Mouse (Mus musculus): ENCODE measurements around the gene Cep126. TPM values are rescaled to one million over a fixed set of nuclear protein-coding genes. Genes with fewer than 3 reads are reported as not detected.

Gene Cep126
- polyA plus RNA-seq (2016; fragmentation: Nextera tagmentation; extraction: Ambion mirVana), result 2.7 and 3.1 TPM in 2 replicates

GRCm38 (mm10) chr9:8134117-8134574, at the start of gene Cep126:
Cep126 (minus strand) TSS chr9:8134294.
- Histone ChIP-seq H3K9me3 (no peaks in the 10 kb centered on the region), H3K27ac (peak within 1 kb of the TSS; percentile 87), H3K4me1 (peaks cover 10% of the 10 kb centered on the region), H3K4me3 (peak within 1 kb of the TSS; percentile 83), H3K27me3 (ENCODE audit: poor library complexity, severe bottlenecking) (peaks cover 8% of the 10 kb centered on the region), H3K36me3 (replicated peaks) (no peaks in the 10 kb centered on the region)
- WGBS, result under 1% methylated on average over 71 of the region's 72 CpGs
- DNase-seq (ENCODE audit: extremely low spot score, low spot score), result peak; percentile 90

GRCm38 (mm10) chr9:8179554-8179953, 45.5 kb upstream of the Cep126 start:
- 92% methylated on average over 3 of the region's 3 CpGs for WGBS
- Histone ChIP-seq H3K27me3 (ENCODE audit: poor library complexity, severe bottlenecking) (no peaks in the 10 kb centered on the region), H3K9me3 (no peaks in the 10 kb centered on the region), H3K36me3 (replicated peaks) (no peaks in the 10 kb centered on the region), H3K4me3 (no peak overlapping the region), H3K4me1 (no peaks in the 10 kb centered on the region), H3K27ac (no peak overlapping the region)
- DNase-seq (ENCODE audit: extremely low spot score, low spot score), result no peak

DNA sequence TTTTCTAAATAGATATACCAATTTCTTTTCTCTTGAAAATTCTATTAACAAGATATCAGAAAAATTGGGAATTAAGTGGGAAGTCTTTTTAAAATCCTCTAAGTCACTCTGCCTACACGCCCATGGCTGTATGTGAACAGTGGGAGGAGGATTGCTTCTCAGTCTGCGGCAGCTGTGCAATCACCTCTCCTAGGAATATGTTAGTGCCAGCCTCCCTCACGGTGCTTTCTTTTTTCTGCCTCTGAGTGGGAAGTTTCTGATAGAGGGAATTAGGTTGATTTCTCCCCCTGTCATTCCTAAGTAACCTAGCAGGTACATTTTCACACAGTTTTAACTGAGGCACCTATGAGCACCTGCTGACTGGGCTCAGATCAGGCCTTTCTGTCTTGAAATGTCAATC, 43.0 kb upstream of the Cep126 start:
- H3K27me3 ChIP-seq (ENCODE audit: poor library complexity, severe bottlenecking), result no peaks in the 10 kb centered on the region
- no peaks in the 10 kb centered on the region for H3K36me3 ChIP-seq (replicated peaks)
- 87% methylated on average over 3 of the region's 3 CpGs for WGBS
- no peak overlapping the region for H3K27ac ChIP-seq
- H3K4me1 ChIP-seq, result no peaks in the 10 kb centered on the region
- no peak overlapping the region for H3K4me3 ChIP-seq
- no peaks in the 10 kb centered on the region for H3K9me3 ChIP-seq
- DNase-seq (ENCODE audit: extremely low spot score, low spot score), result no peak

- Histone ChIP-seq H3K4me1 (no peaks in the 10 kb centered on the region), H3K27ac (no peak overlapping the region), H3K4me3 (no peak overlapping the region), H3K27me3 (ENCODE audit: poor library complexity, severe bottlenecking) (no peaks in the 10 kb centered on the region), H3K36me3 (replicated peaks) (no peaks in the 10 kb centered on the region), H3K9me3 (no peaks in the 10 kb centered on the region)
- DNase-seq (ENCODE audit: extremely low spot score, low spot score), result no peak
- 94% methylated on average over 2 of the region's 2 CpGs for WGBS
Observed at GRCm38 (mm10) chr9:8157011-8157410, 22.9 kb upstream of the Cep126 start.

GRCm38 (mm10) chr9:8139501-8139900, 5.4 kb upstream of the Cep126 start:
- DNase-seq (ENCODE audit: extremely low spot score, low spot score), result no peak

GRCm38 (mm10) chr9:8133586-8134115, 443 bp downstream of the Cep126 start:
- Histone ChIP-seq H3K27ac (peak overlapping the region; percentile 87), H3K9me3 (no peaks in the 10 kb centered on the region), H3K36me3 (replicated peaks) (no peaks in the 10 kb centered on the region), H3K27me3 (ENCODE audit: poor library complexity, severe bottlenecking) (peaks cover 8% of the 10 kb centered on the region), H3K4me1 (peaks cover 10% of the 10 kb centered on the region), H3K4me3 (peak overlapping the region; percentile 83)
- peak; percentile 23 for DNase-seq (ENCODE audit: extremely low spot score, low spot score)
- 4% methylated on average over 22 of the region's 22 CpGs for WGBS

More at GRCm38 (mm10) chr9:8139501-8139900, 5.4 kb upstream of the Cep126 start:
- Histone ChIP-seq H3K27ac (no peak overlapping the region), H3K27me3 (ENCODE audit: poor library complexity, severe bottlenecking) (peaks cover 8% of the 10 kb centered on the region), H3K4me3 (no peak overlapping the region), H3K36me3 (replicated peaks) (no peaks in the 10 kb centered on the region), H3K4me1 (0 out of 2 replicates have a peak, but pooled peaks cover 3% of the 10 kb centered on the region), H3K9me3 (peaks cover 2% of the 10 kb centered on the region; the same call in 1 of the 2 replicates)
- WGBS, result 89% methylated on average over 1 of the region's 1 CpGs

GRCm38 (mm10) chr9:8123495-8123894, 10.6 kb downstream of the Cep126 start:
- WGBS, result 89% methylated on average over 8 of the region's 8 CpGs
- Histone ChIP-seq H3K4me3 (no peak overlapping the region), H3K9me3 (no peaks in the 10 kb centered on the region), H3K4me1 (no peaks in the 10 kb centered on the region), H3K27ac (no peak overlapping the region), H3K27me3 (ENCODE audit: poor library complexity, severe bottlenecking) (no peaks in the 10 kb centered on the region), H3K36me3 (replicated peaks) (peaks cover 23% of the 10 kb centered on the region)
- DNase-seq (ENCODE audit: extremely low spot score, low spot score), result no peak

DNA sequence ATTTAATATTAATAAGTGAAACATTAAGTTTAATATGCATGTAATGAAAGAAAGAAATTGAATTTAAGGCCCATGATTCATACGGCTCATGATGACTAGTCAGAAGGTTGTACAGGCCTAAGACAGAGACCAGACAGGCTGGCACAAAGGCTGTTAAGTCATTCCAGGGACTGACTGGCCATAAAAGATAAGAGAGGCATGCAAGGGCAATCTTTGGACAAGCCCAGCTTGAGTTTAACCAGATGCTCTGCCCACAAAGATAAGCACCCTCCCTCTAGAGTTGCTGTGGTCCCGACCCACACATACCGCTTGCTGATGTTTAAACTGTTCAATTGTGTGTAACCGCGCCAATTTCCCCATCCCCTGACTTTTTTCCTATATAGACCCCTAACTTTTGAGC, 19.6 kb downstream of the Cep126 start:
- Histone ChIP-seq H3K27ac (no peak overlapping the region), H3K27me3 (ENCODE audit: poor library complexity, severe bottlenecking) (no peaks in the 10 kb centered on the region)
- WGBS, result 96% methylated on average over 5 of the region's 5 CpGs

DNA sequence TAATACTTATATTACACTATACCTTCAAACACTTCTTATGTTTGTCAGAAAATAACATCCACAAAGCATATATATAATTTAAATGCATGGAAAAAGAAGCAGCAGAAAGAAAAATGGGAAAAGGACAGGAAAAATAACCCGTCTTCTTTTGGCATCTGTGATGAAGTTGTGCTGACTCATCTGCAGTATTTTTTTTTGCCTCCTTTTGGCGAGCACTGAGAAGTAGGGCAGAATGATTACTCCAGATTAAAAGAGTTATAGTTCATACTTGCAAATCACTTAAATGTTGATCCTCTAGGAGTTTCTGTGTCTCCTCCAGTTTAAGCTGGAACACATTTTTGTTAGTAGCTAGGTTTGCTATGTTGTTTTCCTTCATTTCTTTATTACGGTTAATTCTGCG, 31.0 kb downstream of the Cep126 start:
- H3K4me1 ChIP-seq, result no peaks in the 10 kb centered on the region
- H3K27ac ChIP-seq, result no peak overlapping the region
- WGBS, result 96% methylated on average over 4 of the region's 4 CpGs
- no peak for DNase-seq (ENCODE audit: extremely low spot score, low spot score)
- no peaks in the 10 kb centered on the region for H3K9me3 ChIP-seq
- no peaks in the 10 kb centered on the region for H3K27me3 ChIP-seq (ENCODE audit: poor library complexity, severe bottlenecking)
- no peak overlapping the region for H3K4me3 ChIP-seq
- peaks cover 3% of the 10 kb centered on the region; the same call in 1 of the 2 replicates for H3K36me3 ChIP-seq (replicated peaks)

More for the DNA sequence above, 19.6 kb downstream of the Cep126 start:
- Histone ChIP-seq H3K36me3 (replicated peaks) (peaks cover 51% of the 10 kb centered on the region), H3K9me3 (peaks cover 14% of the 10 kb centered on the region), H3K4me3 (no peak overlapping the region), H3K4me1 (no peaks in the 10 kb centered on the region)
- no peak for DNase-seq (ENCODE audit: extremely low spot score, low spot score)

DNA sequence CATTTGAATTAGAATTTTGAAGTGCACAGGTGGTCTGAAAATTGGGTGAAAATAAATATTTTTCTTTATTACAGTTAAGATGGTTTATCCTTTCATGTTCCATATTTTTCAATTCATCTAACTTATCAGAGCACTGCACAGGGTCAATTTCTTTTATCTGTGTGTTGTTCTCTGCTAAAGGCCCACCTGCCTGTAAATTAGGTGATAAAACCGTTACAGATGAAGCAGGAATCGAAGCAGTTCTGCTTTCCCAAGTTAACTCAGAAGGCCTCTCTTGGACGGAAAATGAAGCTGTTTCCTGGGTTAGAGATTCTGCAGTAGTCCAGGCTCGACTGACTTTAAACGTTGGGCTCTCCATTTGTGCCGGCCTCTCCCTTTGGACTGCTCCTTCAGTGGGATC, 33.1 kb downstream of the Cep126 start:
- Histone ChIP-seq H3K9me3 (no peaks in the 10 kb centered on the region), H3K36me3 (replicated peaks) (peaks cover 3% of the 10 kb centered on the region; the same call in 1 of the 2 replicates), H3K27ac (no peak overlapping the region), H3K4me3 (no peak overlapping the region), H3K4me1 (no peaks in the 10 kb centered on the region), H3K27me3 (ENCODE audit: poor library complexity, severe bottlenecking) (no peaks in the 10 kb centered on the region)
- DNase-seq (ENCODE audit: extremely low spot score, low spot score), result no peak
- WGBS, result 89% methylated on average over 6 of the region's 6 CpGs

DNA sequence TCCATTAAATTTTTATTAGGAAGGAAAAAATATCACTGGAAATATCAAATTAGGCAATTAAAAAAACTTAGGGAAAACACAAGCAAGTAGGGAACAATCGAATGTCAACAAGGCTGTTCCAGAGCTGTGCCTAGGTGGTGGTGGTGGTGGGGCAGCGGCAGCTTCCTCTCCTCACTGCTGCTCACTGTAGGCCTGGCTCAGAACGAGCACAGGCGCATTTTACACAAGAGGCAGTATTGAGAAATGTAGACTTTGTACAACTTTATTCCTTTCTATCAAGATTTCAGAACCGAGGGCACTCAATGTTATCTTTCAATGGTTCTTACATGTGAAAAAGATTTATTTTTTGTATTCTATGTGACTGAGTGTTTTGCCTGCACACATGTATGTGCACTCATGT, 55.2 kb downstream of the Cep126 start:
- peaks cover 18% of the 10 kb centered on the region for H3K36me3 ChIP-seq (replicated peaks)
- no peaks in the 10 kb centered on the region for H3K4me1 ChIP-seq
- no peaks in the 10 kb centered on the region for H3K9me3 ChIP-seq
- H3K27ac ChIP-seq, result no peak overlapping the region
- no peak for DNase-seq (ENCODE audit: extremely low spot score, low spot score)
- WGBS, result 92% methylated on average over 5 of the region's 5 CpGs
- H3K4me3 ChIP-seq, result no peak overlapping the region
- H3K27me3 ChIP-seq (ENCODE audit: poor library complexity, severe bottlenecking), result no peaks in the 10 kb centered on the region

GRCm38 (mm10) chr9:8074345-8074744, 59.7 kb downstream of the Cep126 start:
- Histone ChIP-seq H3K27me3 (ENCODE audit: poor library complexity, severe bottlenecking) (no peaks in the 10 kb centered on the region), H3K36me3 (replicated peaks) (peaks cover 15% of the 10 kb centered on the region), H3K4me1 (no peaks in the 10 kb centered on the region), H3K4me3 (no peak overlapping the region), H3K27ac (no peak overlapping the region), H3K9me3 (no peaks in the 10 kb centered on the region)
- no peak for DNase-seq (ENCODE audit: extremely low spot score, low spot score)

DNA sequence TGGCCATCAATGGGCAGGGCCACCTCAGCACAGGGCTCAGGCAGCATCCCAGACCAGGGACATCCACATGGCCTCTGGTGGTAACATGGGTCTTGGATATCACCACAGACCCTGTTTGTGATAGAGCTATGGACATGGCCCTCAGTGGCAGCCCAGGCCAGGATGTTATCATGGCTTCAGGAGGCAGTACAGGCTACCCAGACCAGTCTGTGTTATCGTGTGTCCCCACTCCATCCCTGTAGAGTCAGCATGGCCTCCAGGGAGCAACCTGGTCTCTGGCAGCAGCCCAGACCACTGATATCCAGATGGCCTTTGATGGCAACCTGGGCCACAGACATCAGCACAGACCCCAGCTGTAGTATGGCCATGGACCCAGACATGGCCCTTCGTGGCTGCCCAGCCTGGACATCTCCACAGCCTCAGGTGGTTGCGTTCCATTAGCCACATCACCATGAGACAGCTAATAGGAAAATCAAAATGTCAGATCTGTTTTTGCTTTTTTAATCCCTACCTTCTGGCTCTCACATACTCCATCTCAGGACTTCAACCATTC, 60.8 kb downstream of the Cep126 start:
- WGBS, result 94% methylated on average over 3 of the region's 3 CpGs
- no peak overlapping the region for H3K4me3 ChIP-seq
- no peaks in the 10 kb centered on the region for H3K4me1 ChIP-seq
- no peaks in the 10 kb centered on the region for H3K9me3 ChIP-seq
- no peaks in the 10 kb centered on the region for H3K27me3 ChIP-seq (ENCODE audit: poor library complexity, severe bottlenecking)
- DNase-seq (ENCODE audit: extremely low spot score, low spot score), result no peak
- H3K36me3 ChIP-seq (replicated peaks), result peaks cover 10% of the 10 kb centered on the region
- H3K27ac ChIP-seq, result no peak overlapping the region

Measured in forebrain, embryonic 10.5 days (tissue).